Mouse (Mus musculus) cerebellum, adult 9-11 months (tissue): ENCODE data around the gene Sprr2a1.
"Not testable (repeated sequence)": the region's sequence is repeated elsewhere in the genome, so short reads cannot be mapped to it uniquely, and the experiment has no call there.

Experiments used
- DNase-seq: peaks from one replicate; pipeline ENCODE4 v3.0.0; 2022

Gene Sprr2a1

GRCm38 (mm10) chr3:92215569-92215968 lies at the start of gene Sprr2a1, which contains the start of gene Sprr2a2:
Gene Sprr2a1, plus strand, starts transcription at chr3:92215799.
Gene Sprr2a2, plus strand, starts transcription at chr3:92215920.
- not testable (repeated sequence) for DNase-seq

DNA sequence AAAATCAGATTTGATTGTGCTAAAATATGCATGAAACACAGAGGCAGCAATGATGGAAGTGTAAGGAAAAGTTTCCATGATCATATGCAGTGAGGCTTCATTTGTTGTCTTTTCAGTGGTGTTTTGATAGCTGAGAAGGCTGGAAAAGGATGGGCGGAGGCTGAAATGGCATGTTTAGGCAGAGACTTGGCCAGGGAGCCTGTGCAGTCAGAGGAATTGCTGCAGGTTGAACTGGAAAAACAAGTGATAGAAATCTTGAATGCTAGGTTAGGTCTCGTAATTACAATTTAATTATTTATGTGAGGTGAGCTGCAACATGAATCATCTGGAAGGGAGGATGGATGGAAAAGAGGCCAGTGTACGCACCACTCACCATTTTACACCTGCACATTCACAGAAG lies 45.8 kb upstream of the Sprr2a1 start:
- DNase-seq = no peak

GRCm38 (mm10) chr3:92176880-92177279 lies 38.7 kb upstream of the Sprr2a1 start:
- no peak for DNase-seq

DNA sequence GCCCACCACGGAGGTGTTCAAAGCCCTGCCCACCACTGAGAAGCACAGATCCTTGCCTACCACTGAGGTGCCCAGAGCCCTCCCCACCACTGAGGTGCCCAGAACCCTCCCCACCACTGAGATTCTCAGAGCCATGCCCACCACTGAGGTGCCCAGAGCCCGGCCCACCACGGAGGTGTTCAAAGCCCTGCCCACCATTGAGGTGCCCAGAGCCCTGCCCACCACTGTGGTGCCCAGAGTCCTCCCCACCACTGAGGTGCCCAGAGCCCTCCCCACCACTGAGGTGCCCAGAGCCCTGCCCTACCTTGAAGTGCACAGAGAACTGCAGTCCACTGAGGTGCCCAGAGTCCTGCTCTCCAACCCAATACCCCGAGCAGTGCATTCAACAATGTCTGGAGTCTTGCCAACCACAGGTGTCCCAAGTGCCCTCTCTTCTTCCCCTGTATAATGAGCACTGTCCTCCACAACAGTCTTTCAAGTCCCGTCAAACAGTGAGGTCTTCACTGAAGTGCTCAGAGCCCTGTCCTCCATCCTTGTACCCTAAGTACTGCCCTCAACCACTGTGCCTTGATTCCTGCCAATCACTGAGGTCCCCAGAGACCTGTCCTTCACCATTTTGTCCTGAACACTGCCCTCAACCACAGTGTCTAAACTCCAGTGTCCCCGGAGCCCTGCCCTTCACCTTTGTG lies 19.9 kb upstream of the Sprr2a1 start:
- DNase-seq = no peak

GRCm38 (mm10) chr3:92211133-92211925 lies 4.3 kb upstream of the Sprr2a1 start:
- DNase-seq = not testable (repeated sequence)

DNA sequence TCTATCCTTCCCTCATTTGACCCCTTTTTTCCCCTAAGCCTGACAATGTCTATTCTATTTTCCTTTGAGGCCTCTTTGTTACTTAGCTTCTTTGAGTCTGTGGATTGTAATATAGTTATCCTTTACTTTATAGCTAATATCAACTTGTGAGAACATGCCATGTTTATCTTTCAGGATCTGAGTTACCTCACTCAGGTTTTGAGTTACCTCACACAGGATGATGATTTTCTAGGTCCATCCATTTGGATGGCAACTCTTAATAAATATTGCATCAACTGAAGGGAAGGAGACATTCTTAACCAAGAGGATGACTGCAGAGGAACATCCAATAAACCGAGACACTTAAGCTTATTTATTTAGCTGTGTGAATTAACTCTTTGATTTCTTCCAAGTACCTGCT lies 3.5 kb upstream of the Sprr2a1 start:
- DNase-seq = not testable (repeated sequence)

DNA sequence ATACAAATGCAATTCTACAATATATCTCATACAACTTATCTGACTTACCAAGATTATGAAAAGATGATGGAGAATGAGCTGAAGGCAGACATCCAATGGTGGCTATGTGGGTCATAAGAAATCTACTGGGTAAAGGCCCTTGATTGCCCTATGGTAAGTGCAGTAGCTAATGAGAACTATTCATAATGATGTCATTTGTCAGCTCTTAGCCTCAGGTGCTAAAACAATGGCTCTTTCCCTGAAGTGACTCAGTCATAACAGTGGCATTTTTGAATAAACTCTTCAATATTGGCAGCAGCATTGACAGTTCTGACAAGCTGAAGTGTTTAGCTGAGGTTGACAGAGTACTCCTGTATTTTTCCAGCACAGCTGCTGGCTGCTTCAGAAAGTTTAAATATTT lies 1.9 kb upstream of the Sprr2a1 start:
- DNase-seq = not testable (repeated sequence)

GRCm38 (mm10) chr3:92219031-92219430 lies 3.4 kb downstream of the Sprr2a1 start:
- not testable (repeated sequence) for DNase-seq

DNA sequence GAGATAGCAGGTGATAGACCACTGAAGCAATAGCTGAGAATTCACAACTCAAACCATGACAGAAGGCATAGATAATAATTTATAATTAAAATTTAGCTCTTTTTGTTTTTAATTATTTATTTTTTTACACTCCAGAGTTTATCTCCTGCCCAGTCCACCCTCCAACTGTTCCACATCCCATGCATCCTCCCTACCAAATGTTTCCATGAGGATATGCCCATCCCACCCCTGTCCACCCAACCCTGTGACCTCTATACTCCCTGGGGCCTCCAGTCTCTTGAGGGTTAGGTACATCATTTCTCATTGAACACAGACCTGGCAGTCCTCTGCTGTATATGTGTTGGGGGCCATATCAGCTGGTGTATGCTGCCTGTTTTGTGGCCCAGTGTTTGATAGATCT lies 8.1 kb downstream of the Sprr2a1 start:
- not testable (repeated sequence) for DNase-seq

DNA sequence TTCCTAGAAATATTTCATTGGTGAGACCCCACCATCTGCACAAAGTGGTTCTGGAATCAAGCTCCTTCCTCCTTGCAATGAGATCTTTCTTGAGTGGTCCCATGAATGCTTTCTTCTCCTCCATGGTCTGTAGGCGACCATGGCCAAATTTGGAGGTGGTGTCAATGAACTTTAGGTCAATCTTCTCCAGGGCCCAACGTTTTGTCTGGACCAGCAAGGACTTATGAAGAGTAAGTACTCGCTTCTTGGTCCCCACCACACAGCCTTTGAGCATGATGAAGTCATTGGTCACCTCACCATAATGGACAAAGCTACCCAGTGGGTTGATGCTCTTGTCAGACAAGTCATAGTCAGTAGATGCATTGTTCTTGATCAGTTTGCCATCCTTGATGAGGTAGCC lies 11.8 kb downstream of the Sprr2a1 start:
- not testable (repeated sequence) for DNase-seq

- DNase-seq = not testable (repeated sequence)
Observed at GRCm38 (mm10) chr3:92236463-92237189, 21.0 kb downstream of the Sprr2a1 start.

- not testable (repeated sequence) for DNase-seq
Observed at GRCm38 (mm10) chr3:92238736-92239135, 23.1 kb downstream of the Sprr2a1 start.

DNA sequence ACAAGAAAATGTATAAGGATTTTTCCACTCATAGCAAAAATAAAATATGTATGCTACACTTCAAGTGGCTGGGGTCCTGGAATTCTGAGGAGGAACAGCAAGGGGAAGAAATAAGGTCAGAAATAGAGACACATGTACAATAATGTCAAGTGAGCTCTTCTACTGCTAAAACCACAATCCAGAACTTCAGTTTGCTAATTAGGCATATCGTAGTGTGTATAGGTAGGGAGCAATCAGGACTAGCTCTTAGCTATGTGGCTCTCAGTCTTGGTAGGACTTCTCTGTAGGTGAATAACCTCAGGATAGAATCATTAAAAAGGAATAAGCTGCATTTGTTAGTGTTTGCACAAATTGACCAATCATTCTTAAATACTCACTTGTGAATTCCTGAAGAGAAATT lies 23.6 kb downstream of the Sprr2a1 start:
- DNase-seq = not testable (repeated sequence)

DNA sequence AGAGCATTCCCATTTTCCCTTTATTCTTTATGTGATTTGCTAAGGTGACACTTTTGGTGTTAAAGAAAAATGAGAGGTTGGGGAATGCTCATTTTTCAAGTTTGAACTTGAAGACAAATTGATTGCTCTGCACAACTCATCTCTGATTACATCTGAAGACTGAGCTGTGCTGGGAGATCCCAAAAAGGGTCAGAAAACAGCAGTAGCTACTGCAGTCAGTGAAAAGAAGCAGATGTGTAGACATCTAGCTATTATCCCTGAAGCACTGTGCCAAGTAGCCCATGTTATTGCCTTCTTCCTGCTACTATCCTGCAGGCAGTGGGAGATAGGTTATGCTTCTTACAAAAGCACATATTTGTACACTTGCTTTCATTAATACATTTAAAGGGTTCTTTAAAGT lies 29.2 kb downstream of the Sprr2a1 start:
- DNase-seq = not testable (repeated sequence)

DNA sequence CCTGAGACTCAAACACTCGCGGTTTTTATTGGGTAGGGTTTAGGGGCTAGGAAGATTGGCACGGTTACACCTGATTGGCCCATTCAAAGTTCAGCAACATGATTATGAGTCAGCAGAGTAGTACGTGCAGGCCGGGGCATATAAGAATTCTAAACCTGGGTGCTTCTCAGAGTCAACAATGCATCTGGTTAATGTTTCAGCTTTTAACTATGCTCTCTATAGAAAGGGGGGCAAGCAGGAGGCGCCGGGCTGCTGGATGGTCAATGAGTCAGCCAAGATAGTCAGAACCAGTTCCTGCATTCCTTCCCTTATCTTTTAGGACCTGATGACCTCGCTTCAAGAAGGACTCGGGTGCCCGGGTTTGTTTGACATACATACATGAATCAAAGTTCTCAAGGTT lies 30.6 kb downstream of the Sprr2a1 start:
- not testable (repeated sequence) for DNase-seq

- DNase-seq = not testable (repeated sequence)
Observed at GRCm38 (mm10) chr3:92248494-92248893, 32.9 kb downstream of the Sprr2a1 start.

- not testable (repeated sequence) for DNase-seq
Observed at GRCm38 (mm10) chr3:92250450-92250849, 34.9 kb downstream of the Sprr2a1 start.

GRCm38 (mm10) chr3:92253860-92254259 lies 38.3 kb downstream of the Sprr2a1 start:
- not testable (repeated sequence) for DNase-seq

DNA sequence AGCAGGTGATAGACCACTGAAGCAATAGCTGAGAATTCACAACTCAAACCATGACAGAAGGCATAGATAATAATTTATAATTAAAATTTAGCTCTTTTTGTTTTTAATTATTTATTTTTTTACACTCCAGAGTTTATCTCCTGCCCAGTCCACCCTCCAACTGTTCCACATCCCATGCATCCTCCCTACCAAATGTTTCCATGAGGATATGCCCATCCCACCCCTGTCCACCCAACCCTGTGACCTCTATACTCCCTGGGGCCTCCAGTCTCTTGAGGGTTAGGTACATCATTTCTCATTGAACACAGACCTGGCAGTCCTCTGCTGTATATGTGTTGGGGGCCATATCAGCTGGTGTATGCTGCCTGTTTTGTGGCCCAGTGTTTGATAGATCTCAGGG lies 42.9 kb downstream of the Sprr2a1 start:
- not testable (repeated sequence) for DNase-seq

GRCm38 (mm10) chr3:92263462-92263861 lies 47.9 kb downstream of the Sprr2a1 start:
- DNase-seq = not testable (repeated sequence)
